Mouse (Mus musculus) liver, embryonic 14.5 days (tissue): Measurements from ENCODE around the gene Map3k7cl.

Source experiments
- CTCF ChIP-seq: IDR thresholded peaks from 2 replicates; pipeline ENCODE4 v1.5.1; 2016; ENCODE audit warnings: antibody characterized with exemption, low read depth, control low read depth
- EP300 ChIP-seq: IDR thresholded peaks from 2 replicates; pipeline ENCODE4 v1.6.1; 2016; ENCODE audit warnings: antibody characterized with exemption, low read depth

DNA sequence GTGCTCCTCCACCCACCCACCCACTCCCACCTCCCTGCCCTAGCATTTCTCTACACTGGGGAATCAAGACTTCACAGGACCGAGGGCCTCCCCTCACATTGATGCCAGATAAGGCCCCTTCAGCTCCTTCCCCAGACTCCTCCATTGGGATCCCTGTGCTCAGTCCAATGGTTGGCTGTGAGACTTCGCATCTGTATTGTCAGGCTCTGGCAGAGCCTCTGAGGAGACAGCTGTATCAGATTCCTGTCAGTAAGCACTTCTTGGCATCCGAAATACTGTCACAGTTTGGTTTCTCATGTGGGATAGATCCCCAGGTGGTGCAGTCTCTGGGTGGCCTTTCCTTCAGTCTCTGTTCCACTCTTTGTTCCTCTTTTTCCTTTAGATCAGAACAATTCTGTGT lies 68.1 kb downstream of the Map3k7cl start:
- TF ChIP-seq EP300 (no peak), CTCF (no peak)
